Mouse (Mus musculus) duodenum, adult 2 months (tissue): ENCODE measurements around the gene Nr1h2. TPM values are rescaled to one million over a fixed set of nuclear protein-coding genes. Genes with fewer than 3 reads are reported as not detected.

ENCODE experiments used
- polyA plus RNA-seq: library from polyadenylated mRNA; depleted of rRNA; stranded (reverse); fragments of >200 nt; gene quantifications from 2 replicates; pipeline ENCODE4 v1.2.3, GENCODE M21; 2012; ENCODE audit warnings: low replicate concordance; rRNA removed

Gene Nr1h2
- polyA plus RNA-seq = 250 and 318 TPM in 2 replicates

DNA sequence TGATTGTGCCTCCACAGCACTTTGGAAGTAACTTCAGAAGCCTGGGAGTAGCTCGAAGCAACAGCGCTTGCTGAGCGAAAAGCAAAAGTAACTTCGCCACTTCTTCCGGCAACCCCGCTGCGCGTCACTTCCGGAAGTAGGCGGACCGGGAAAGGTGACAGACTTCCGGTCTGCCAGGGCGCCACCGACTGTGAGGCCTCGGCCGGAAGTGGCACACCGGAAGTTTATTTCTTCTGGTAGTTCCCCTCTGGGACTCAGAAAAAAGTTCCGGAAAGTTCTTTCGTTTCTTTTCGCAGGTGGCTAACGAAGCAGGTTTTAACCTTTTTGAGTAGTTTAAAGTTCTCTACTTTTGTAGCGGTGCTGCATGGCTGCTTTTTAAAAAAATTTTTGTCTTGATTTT lies at the start of gene Nr1h2:
Gene Nr1h2 (minus strand): TSS at position 126 of the 400 bp plus-strand sequence.

GRCm38 (mm10) chr7:44590402-44591347 lies 36.9 kb upstream of the Nr1h2 start, which contains the start of gene Kcnc3:
Kcnc3 (plus strand) TSS chr7:44590664.

DNA sequence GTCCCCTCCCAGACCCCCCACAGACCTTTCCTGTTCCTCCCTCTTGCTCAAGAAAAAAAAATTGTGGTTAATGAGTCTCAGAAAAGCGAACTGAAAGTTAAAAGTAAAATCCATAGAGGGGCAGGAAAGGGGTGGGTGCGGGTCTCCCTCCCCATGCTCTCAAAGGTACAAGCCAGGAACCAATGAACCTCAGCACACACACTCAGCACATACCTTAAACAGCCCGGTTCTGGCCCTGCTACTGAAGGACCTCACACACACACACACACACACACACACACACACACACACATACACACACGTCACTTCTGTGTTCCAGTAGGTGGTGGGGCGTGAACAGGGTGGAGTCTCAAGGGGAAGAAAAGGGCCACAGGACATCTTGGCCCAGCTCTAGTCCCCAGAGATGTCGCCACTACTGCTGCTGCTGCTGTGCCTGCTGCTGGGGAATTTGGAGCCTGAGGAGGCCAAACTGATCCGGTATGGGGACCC lies 18.5 kb upstream of the Nr1h2 start, which contains the start of gene Napsa:
Gene Napsa (plus strand): TSS at position 168 of the 489 bp plus-strand sequence.

DNA sequence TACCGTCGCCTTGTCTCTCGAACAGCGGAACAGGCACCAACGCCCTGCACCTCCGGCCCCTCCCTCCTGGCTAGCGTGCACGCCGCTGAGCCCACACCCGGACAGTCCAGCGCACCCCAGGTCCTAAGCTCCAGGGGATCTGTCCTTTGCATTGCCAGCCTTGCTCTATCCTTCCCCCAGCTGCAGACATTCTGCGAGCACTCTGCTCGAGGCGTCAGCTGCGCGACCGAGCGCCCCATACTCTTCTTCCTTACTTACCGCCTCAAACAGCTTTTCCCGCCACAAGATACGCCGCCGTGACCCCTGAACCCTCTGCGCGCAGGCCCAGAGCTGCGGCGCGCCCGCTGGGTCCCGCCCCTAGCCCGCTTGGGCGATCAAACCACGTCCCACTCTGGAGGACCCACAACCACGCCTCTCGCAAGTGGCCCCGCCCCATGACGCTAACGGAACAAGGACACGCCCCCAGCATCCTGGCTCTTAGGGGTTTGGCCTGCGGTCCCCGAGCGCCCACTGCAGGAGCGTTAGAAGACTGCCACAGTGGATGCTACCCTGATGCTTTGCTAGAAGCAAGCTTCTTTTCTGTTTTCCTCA lies 5.2 kb downstream of the Nr1h2 start, which contains the start of gene Pold1:
Gene Pold1 (minus strand): TSS at position 353 of the 591 bp plus-strand sequence.

GRCm38 (mm10) chr7:44531946-44532732 lies 21.6 kb downstream of the Nr1h2 start, which contains the start of gene Spib:
Spib (minus strand) TSS chr7:44532071.

DNA sequence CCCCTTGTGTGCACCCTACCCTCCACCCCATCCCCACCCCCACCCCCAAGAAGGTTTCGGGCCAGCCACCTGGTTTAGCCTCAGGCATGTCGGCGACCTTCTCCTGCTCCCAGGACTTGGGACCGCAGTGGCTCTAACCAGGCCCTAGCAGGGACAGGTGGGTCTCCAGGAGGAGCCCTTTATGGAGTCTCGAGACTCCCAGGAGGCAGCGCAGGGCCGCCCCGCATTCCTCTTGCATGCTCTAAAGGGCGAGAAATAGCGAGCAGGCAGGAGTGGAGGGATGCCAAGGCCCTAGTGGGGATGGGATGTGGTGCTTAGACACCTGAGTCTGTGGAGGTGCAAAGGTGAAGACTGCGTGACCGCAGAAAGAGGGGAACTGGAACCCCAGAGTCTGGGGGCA lies 29.2 kb downstream of the Nr1h2 start, which contains the start of gene Mybpc2:
Gene Mybpc2 (minus strand): TSS at position 155 of the 400 bp plus-strand sequence.

Other genes with a start within 250 kb of the Nr1h2 start
- gene Clec11a, start 247.0 kb downstream of the Nr1h2 start, polyA plus RNA-seq = 1.8 and 2.5 TPM in 2 replicates
- 0.72 and 1.6 TPM in 2 replicates for gene Shank1, start 243.7 kb downstream of the Nr1h2 start, polyA plus RNA-seq
- gene Syt3, start 169.8 kb downstream of the Nr1h2 start, polyA plus RNA-seq = 0.84 and 5.3 TPM in 2 replicates
- 0.92 and 1.2 TPM in 2 replicates for gene 1700008O03Rik, start 168.1 kb downstream of the Nr1h2 start, polyA plus RNA-seq
- gene Lrrc4b, start 124.9 kb downstream of the Nr1h2 start, polyA plus RNA-seq = 1.0 and 1.5 TPM in 2 replicates
- gene Aspdh, start 88.6 kb downstream of the Nr1h2 start, polyA plus RNA-seq = 3.7 and 8.8 TPM in 2 replicates
- 114 and 135 TPM in 2 replicates for gene Josd2, start 86.0 kb downstream of the Nr1h2 start, polyA plus RNA-seq
- gene Emc10, start 57.4 kb downstream of the Nr1h2 start, polyA plus RNA-seq = 308 and 370 TPM in 2 replicates
- 6.3 and 8.9 TPM in 2 replicates for gene Fam71e1, start 57.4 kb downstream of the Nr1h2 start, polyA plus RNA-seq
- not detected in 2 replicates for gene Mybpc2, start 29.3 kb downstream of the Nr1h2 start, polyA plus RNA-seq
- 7.6 and 9.2 TPM in 2 replicates for gene Spib, start 21.9 kb downstream of the Nr1h2 start, polyA plus RNA-seq
- 42.0 and 46.0 TPM in 2 replicates for gene Pold1, start 5.1 kb downstream of the Nr1h2 start, polyA plus RNA-seq
- 2.9 and 7.7 TPM in 2 replicates for gene Napsa, start 18.4 kb upstream of the Nr1h2 start, polyA plus RNA-seq
- 3.6 and 6.8 TPM in 2 replicates for gene Kcnc3, start 36.7 kb upstream of the Nr1h2 start, polyA plus RNA-seq
- 132 and 290 TPM in 2 replicates for gene Myh14, start 116.9 kb upstream of the Nr1h2 start, polyA plus RNA-seq
- not detected in 2 replicates for gene Izumo2, start 154.8 kb upstream of the Nr1h2 start, polyA plus RNA-seq
- 49.7 and 62.2 TPM in 2 replicates for gene Vrk3, start 194.5 kb upstream of the Nr1h2 start, polyA plus RNA-seq
- gene Zfp473, start 197.1 kb upstream of the Nr1h2 start, polyA plus RNA-seq = 0.06 and 0.13 TPM in 2 replicates